Mouse (Mus musculus): ENCODE measurements around the gene Meox1. TPM values are rescaled to one million over a fixed set of nuclear protein-coding genes. Genes with fewer than 3 reads are reported as not detected.

Gene Meox1
- total RNA-seq, 4 experiments from 2014 or later = 1.1 to 2.4 (median 1.8) TPM

DNA sequence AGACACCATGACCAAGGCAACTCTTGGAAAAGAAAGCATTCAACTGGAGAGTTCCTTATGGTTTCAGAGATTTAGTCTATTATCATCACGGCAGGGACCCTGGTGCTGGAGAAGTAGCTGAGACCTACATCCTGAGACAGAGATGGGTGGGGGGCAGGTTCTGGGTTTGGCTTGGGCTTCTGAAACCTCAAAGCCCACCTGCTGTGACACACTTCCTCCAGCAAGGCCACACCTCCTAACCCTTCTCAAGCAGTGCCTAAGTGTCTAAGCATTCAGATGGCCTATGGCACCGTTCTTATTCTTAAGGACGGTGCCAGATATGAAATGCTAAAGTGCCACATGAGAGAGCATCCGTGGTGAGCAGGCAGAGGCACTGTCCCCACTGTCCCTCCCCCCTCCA, 4.2 kb upstream of the Meox1 start:
- DNase-seq (ENCODE audit: low spot score in 2 of 2) = no peak

DNA sequence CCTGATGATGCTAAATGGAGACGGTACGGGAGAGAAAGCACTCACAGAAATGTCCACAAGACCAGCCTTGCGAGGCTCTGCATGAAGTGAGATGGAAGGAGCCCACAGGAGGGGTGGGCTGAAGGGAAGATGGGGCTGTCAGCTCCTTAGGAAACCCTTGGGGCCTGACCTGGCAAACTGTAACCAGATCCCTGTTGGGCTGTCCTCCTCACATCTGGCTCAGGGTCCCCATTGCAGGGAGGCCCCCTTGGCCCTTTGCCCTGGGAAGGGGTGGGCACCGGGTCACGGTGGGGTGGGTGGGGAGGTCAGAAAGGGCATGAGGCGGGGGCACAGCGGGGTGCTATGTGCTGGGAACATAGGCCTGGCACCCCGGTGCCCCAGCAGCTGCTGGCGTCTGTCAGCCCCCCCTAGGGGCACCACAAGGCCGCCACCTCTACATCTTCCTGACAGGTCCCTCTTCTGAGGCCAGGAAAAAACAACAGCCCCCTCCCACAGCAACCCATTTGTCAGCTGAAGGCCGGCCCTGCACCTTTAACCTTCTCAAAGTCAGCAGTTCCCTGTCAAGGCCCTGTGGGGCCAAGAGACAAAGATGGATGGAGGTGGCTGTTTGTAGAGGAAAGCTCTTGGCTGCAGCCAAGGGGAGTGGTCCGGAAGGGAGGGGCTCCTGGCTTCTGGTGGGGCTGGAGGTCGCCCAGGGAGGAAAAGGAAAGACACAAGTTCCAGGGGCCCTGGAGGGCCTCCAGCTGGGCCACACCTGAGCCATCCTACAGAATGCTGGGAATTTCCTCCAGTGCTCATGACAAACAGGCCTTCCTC, 2.6 kb upstream of the Meox1 start:
- no peak for DNase-seq (ENCODE audit: low spot score in 2 of 2)

DNA sequence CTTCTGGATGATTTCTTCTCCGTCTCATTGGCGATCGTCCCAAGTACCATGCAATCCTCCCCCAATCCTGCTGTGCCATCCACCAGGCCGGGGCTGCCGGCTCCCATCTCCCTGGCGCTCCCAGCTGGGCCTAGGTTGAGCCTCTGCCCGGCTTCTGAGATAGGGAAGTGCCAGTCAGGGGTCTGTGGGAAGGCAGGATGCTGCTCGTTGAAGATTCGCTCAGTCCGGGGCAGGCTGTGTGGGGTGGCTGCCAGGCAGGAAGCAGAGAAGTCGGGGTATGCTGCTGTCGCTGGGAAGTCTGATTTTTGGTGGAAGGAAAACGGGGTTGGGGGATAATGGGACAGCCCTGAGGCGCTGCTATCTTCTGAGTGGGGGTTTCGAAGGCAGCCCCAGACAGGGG, 614 bp downstream of the Meox1 start:
- DNase-seq (ENCODE audit: low spot score in 2 of 2) = no peak

DNA sequence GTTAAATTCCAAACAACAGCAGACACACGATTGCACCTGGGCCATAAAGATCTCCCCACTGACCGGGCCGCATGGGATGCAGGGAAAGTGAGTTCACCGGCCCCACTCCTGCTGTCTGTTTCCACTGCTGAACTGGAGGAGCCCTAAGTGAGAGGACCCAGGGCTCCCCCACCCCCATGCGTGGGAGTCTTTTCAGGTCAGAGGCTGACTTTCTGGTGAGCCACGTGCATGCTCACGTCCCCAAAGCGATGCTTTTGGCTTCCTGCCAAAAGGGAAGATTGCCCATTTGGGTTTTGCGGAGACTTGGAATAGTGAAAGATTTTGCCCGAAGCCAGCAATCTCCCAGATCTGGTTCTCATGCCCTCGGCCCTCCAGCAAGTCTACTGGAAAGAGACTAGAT, 2.7 kb downstream of the Meox1 start:
- DNase-seq (ENCODE audit: low spot score in 2 of 2) = no peak

DNA sequence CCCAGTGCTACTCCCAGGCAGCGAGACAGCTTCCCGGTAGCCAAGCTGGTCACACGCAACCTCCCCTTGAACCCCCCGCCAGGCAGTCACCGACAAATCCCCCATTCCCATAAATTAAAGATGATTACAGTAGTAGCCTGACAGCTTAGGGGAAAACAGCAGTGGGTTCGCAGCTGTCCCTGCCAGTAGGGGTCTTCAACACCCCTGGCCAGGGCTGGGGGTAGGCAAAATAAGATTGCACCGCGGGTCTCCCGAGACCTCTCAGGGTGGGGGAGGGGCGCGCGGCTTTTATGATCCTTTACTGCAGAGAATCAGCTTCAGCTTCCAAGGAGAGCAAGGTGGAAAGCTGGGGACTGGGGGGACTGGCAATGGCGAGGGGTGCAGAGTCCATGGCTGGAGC, 4.4 kb downstream of the Meox1 start:
- DNase-seq (ENCODE audit: low spot score in 2 of 2) = no peak

DNA sequence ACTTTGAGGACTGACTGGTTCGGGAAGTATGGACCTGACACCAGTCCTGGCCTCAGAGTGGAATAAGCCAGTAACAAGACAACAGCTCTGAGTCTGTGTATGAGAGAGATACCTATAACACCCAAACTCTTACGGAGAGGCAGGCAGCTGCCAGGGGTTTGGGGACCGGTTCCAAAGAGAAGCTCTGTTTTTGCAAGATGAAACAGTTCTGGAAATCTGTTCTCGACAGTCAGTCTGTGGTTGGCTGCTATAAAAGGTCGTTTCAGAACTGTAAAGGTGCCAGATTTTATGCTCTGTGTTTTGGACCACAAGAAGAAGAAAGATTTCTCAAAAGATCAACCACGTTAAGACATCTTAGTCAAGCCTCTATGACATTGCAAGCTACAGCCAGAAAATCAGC, 5.4 kb downstream of the Meox1 start:
- no peak for DNase-seq (ENCODE audit: low spot score in 2 of 2)

DNA sequence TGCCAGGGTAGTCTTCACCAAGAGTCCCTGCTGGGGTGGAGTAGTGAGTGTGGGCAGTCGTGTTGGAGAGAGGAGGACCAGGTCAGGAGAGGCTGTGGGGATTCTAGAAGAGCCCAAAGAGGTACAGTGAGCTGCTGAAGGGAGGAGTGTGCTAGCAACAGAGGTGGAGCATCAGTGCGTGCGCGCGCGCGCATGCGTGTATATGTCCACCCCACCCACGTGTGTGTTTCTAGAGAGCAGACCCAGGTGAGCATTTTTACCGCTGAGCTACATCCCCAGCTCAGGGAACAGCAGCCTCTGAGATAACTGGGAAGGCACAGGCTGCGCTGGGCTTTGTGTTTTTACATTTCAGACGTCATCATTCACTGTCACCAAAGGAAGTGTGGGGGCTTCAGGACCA, 7.7 kb downstream of the Meox1 start:
- no peak for DNase-seq (ENCODE audit: low spot score in 2 of 2)

DNA sequence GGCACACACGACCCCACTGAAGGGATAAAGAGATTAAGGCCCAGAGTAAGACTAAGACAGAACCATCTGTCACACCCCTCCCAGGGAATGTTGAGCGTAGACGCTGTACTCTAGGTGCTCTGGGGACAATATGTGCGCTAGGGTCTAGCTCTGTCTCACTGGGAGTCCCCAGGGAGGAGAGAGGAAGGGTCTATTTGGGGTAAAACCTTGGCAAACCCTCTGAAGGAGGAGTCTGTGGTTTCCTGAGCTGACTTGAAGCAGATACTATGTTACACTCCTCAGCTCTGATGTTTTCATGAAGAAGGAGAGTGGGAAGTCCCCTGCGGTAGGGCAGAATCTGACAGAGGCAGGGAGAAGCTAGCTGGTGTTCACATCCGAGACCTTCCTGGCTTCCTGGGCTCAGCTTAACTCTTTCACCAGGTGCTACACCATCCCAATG, 8.3 kb downstream of the Meox1 start:
- no peak for DNase-seq (ENCODE audit: low spot score in 2 of 2)

DNA sequence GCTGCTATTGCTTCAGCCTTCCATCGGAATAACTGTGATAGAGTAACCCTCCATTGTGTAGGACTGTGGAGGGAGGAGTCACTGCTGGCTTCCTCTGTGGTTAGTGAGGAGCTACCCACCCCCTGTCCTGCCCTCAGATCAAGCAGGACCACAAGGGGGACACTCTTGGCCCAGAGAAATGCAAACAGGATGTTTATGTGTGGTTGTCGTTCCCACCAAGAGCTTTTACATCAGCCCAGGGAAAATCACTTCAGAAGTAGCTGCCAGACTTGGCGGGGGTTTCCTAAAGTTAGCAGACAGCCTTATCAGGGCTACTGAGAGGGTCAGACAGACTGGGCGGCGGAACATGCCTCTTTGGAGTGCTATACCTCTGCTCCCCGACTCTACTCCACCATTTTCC, 8.9 kb downstream of the Meox1 start:
- no peak for DNase-seq (ENCODE audit: low spot score in 2 of 2)

DNA sequence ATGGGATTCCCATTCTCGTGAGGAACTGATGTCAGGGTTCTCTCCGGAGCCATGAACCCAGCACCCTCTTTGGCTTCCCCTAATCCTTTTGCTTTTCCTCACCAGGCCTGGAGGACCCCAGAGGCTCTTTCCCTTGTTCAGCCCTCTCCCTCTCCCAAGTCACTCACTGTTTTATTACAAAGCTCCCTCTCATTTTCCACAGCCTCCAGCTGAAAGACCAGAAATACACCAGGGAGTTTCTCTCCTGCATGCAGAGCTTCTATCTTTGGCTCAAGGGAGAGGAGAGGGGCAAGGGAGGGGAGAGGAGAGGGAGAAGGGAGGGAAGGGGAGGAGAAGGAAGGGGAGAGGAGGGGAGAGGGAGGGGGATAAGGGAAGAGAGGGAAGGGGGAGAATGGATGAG, 10.3 kb downstream of the Meox1 start:
- DNase-seq (ENCODE audit: low spot score in 2 of 2) = no peak

DNA sequence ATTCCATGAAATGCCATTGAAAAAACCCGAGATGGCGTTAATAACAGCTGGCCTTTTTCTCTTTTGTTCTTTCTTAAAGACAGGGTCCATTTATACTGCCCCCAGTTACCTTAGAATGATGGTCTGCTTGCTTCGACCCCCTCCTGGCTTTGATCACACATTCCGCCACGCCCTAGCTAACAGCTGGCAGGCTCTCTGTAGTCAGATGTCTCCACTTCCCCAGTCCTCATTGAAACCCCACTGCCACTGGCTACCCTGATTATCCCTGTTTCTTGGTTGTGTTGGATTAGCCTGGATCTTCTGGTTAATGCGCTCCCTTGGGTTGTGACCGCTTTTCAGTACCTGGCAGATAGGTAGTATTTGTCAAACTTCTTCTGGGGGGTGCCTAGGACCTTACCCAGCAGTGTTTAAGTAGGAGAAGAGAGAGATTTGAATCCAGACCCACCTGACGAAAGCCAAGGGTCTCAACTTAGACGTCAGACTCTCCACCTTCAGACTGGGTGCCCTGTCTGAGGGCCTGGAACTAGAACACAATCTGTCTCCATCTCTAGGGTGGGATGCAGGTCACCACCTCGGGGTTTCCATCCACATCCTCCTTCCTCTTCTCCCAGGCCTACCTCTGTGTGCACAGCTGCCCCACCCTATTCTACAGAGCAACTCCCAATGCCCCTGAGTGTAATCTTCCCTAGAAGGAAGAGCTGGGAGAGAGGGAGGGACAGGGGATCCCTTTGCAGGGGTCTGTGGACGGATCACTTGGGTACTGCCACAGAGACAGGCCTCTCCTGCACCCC, 11.5 kb downstream of the Meox1 start:
- DNase-seq (ENCODE audit: low spot score in 2 of 2) = no peak

DNA sequence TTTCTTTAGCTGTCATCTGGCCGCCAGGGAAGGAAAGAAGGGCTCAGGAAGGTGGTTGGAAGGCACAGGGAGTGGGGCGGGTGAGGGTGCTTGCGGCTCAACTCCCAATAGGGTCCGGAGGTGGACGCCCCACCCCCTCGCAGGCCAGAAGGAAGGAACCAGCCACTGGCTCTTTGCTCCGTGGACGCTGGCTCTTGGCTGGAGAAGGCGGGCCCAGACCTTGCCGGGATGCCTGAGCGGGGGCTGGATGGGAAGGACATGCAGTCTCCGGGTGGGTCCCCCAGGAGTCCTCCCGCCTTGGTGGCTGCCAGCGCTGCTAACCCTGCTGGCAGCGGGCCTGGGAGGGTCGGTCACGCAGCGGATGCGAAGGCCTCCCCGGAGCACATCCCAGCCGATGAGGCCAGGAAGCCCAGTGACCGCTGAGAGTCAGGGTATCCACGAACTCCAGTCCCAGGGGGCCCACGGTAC, 12.5 kb downstream of the Meox1 start:
- peak; percentile 82 to 86 for DNase-seq (ENCODE audit: low spot score in 2 of 2)

DNA sequence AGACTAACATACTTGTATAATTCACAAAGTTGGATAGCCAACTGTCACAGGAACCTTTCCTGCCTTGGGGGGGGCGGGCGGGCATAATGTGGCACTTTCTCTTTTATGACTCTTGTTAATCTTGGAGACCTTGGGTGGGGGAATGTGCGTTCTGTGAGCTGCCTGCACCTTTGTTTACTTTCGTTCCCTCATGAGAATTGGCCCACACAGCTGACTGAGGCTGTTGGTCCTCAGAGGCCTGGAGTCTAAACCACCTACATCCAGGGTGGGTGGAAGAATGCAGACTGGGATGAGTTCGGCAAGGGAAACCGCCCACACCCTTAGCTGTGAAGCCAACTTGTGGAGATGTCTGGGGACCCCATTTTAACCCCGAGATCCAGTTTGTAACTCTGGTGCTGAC, 13.0 kb downstream of the Meox1 start:
- no peak for DNase-seq (ENCODE audit: low spot score in 2 of 2)

DNA sequence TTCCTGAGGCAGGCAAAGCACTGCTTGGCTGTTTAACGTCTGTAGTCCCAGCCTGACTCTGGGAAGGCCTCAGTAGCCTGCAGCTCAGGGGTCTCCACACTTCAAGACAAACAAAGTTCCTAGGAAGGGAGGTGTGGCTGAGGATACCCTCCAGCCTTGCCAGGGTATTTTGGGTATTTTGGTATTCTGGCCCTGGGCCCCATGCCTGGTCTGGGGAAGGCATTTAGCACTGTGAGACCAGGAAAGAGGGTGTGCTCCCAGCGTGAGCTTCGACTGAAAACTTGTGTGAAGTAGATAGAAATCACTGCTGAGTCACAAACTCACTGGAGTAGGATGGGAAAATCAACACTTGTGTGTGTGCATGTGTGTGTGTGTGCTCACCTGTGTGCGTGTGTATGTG, 14.5 kb downstream of the Meox1 start:
- DNase-seq (ENCODE audit: low spot score in 2 of 2) = no peak

DNA sequence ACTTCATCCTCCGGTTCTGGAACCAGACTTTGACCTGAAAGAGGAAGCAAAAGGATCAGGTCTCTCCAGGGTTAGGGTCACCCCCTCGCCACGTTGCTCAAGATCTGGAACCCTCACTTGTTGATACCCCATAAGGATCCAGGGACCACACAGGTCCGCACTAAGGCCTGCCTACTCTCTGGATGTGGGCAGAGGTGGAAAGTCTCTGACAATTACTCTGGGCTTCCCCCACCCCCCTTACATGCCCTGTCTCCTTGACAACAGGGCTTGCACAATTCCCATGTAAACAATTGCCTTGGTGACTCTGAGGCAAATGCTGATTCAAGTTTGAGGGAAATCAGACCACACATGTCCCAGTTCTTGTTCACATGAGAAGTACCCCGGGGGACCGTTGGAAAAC, 15.5 kb downstream of the Meox1 start:
- no peak for DNase-seq (ENCODE audit: low spot score in 2 of 2)

DNA sequence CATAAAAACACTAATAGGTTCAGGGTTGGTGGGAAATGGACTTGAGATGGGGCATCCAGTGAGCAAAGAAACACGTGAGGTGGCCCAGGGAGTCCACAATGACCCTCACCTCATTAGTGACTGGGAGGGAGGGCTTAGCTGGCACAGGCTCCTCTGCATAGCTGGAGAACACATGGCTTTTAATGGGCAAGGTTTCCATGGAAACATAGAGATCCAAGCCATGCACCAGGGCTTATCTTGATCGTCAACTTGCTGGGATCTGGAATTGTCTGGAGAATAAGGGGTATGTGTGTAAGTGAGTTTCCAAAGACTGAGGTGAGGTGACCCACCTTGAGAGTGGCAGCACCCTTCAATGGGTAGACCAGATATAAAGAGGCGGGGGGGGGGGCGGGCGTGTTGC, 19.2 kb downstream of the Meox1 start:
- DNase-seq (ENCODE audit: low spot score in 2 of 2) = no peak

DNA sequence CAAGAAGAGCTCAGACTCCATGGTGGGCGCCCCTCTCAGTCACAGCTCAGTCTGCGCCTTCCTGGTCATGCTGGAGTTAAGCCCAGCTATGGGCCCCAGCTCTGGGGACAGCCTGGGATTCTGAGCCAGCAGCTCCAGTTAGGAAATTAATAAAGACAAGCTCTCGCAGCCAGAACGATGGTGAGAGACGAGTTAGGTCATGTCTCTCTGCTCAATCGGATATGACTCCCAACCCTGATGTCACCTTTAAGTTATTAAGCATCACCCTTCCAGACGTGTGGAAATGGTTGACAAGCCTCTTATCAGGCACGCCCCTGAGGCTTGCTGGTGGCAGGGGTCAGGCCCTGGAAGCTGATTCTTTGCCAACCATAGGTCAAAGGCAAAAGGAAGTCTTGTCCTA, 20.3 kb downstream of the Meox1 start:
- DNase-seq (ENCODE audit: low spot score in 2 of 2) = peak in 1 of 2 experiments; percentile 13

DNA sequence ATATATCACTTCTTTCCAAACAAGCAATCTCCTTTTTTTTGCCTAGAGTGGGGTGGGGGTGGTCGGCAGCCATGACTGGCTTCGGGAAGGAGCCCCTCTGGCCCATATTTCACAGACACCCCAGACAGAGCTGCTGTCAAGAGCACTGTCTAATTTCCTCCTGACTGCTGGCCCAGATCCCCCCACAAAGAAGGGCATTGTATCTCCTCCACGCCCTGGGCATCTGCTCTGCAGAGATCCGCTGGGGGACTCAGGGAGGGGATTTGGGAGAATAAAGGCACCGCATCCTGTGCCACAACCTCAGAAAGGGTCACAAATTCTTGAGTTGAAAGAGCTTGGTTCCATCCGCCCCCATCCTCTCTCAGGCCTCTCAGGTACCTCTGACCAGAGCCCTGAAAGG, 22.7 kb downstream of the Meox1 start:
- no peak for DNase-seq (ENCODE audit: low spot score in 2 of 2)

DNA sequence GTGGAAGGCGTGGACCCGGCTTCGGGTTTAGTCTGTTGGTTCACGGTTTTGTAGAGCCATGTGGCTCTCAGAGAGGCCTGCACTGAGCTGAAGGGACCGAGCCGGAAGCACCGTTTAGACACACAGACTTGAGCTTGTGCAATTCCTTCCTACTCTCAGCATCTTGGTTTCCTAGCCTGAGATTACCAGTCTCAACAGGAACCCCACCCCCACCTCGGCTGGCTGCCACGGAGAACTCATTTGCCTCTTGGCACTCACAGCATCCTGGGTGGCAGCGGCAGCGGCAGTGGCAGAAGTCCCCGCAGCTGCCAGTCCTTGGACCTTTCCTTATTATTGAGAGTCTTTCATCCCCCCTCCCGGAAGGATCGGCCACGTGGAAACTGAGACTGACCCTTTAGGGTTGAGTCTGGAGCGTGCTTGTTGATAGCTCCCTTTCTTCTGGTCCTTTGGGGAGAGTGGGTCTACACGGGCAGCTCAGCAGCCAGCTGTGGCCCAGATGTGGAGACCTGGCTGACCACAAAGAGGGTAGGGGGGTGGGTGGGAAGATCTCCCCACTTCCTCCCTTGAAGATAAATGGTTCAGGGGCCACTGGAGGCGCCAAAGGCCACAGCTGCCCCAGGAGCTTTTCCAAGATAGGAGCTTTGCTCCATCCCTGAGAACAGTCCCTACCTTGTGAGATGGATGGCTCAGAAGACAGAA, 24.0 kb downstream of the Meox1 start:
- DNase-seq (ENCODE audit: low spot score in 2 of 2) = no peak

DNA sequence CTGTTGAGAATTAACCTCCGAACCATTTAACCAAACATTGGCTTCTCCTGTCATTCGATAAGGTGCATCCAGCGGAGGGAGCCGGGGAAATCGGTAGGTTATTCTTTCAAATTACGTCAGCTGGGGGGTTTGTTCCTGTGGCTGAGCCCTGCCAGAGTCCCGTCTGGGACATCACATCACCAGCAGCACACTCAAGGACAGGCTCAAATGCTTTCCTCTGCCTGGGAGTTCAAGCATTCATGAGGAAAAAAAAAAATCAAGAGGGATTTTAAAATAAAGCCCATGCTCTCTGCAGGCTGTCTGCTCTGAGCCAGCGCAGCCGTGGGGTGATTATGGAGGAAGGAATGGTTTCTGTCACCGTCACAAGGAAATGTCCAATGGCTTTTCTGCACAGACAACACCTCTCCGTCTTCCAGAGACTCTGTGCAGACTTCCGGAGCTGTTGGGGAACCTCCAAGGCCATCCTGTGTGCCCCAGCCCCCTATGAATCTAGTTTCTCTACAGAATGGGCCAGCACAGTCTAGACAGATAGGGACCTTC, 26.6 kb downstream of the Meox1 start:
- no peak for DNase-seq (ENCODE audit: low spot score in 2 of 2)

DNA sequence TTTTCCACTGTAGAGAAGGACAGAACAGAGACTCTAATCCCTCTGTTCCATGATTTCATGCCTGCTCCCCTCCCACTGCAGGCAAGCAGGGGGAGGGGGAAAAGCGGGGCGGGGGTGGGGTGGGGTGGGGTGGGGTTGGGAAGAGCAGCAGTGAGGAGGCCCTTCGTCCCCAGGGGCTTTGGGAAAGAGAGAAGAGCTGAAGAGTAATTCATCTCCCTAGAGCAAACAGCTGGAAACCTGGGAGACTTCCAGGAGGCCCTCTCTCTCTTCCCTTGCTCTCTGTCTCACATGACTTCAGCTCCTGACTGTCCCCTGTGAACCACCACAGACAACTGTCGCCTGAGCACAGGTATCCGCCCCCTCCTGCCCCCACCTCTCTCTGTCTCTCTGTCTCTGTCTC, 35.4 kb downstream of the Meox1 start:
- DNase-seq (ENCODE audit: low spot score in 2 of 2) = no peak

Data from gastrocnemius, adult 8-10 months (tissue).